Mouse (Mus musculus): ENCODE measurements around the gene Zbtb48. TPM values are rescaled to one million over a fixed set of nuclear protein-coding genes. Genes with fewer than 3 reads are reported as not detected.

Zbtb48 gene
- polyA plus RNA-seq, 1 experiment from 2014 or later, result 15.3 TPM

GRCm38 (mm10) chr4:151981363-151981762 lies 46.1 kb downstream of the Zbtb48 start:
- H3K36me3 ChIP-seq, result peaks cover 64% of the 10 kb centered on the region
- ATAC-seq (ENCODE audit: low read depth), result peak; percentile 54
- peaks cover 16% of the 10 kb centered on the region for H3K4me1 ChIP-seq (replicated peaks)
- H3K4me2 ChIP-seq, result no peak overlapping the region
- no peak overlapping the region for H3K4me3 ChIP-seq
- H3K27me3 ChIP-seq, result no peaks in the 10 kb centered on the region
- H3K9me3 ChIP-seq, result no peaks in the 10 kb centered on the region
- 14% methylated on average over 5 of the region's 5 CpGs for WGBS
- peak overlapping the region; percentile 24 for H3K27ac ChIP-seq (replicated peaks)
- H3K9ac ChIP-seq, result no peak overlapping the region

DNA sequence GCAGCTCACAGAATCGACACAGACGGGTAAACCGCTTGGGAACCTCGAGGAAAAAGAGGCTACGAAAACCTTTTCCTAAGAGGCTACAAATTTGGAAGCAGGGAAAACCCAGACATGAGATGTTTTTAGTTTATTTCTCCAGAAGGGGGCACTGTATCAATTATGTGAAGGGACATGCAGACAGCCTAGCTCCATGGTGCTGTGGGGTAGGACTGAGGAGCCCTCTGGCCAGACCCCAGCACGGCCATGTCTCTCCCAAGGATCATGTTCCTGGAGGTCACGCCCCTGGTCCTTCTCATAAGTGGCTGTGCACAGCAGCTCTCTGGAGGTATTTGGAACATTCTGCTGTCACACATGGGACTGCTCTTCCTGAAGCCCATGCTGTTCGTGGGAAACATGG lies 46.8 kb downstream of the Zbtb48 start:
- Histone ChIP-seq H3K4me2 (no peak overlapping the region), H3K4me1 (replicated peaks) (peaks cover 9% of the 10 kb centered on the region), H3K27me3 (no peaks in the 10 kb centered on the region), H3K9ac (no peak overlapping the region), H3K36me3 (peaks cover 67% of the 10 kb centered on the region), H3K9me3 (no peaks in the 10 kb centered on the region), H3K27ac (replicated peaks) (no peak overlapping the region), H3K4me3 (no peak overlapping the region)
- ATAC-seq (ENCODE audit: low read depth), result no peak
- WGBS, result 82% methylated on average over 8 of the region's 8 CpGs

GRCm38 (mm10) chr4:151977748-151978147 lies 49.7 kb downstream of the Zbtb48 start:
- 37% methylated on average over 10 of the region's 10 CpGs for WGBS
- peak overlapping the region; percentile 78 for H3K27ac ChIP-seq (replicated peaks)
- H3K27me3 ChIP-seq, result no peaks in the 10 kb centered on the region
- H3K9ac ChIP-seq, result no peak overlapping the region
- H3K4me2 ChIP-seq, result no peak overlapping the region
- H3K4me3 ChIP-seq, result no peak overlapping the region
- no peaks in the 10 kb centered on the region for H3K9me3 ChIP-seq
- peaks cover 78% of the 10 kb centered on the region for H3K36me3 ChIP-seq
- peaks cover 9% of the 10 kb centered on the region for H3K4me1 ChIP-seq (replicated peaks)
- 0 out of 2 replicates have a peak, but pooled peaks have one; percentile 10 for ATAC-seq (ENCODE audit: low read depth)

DNA sequence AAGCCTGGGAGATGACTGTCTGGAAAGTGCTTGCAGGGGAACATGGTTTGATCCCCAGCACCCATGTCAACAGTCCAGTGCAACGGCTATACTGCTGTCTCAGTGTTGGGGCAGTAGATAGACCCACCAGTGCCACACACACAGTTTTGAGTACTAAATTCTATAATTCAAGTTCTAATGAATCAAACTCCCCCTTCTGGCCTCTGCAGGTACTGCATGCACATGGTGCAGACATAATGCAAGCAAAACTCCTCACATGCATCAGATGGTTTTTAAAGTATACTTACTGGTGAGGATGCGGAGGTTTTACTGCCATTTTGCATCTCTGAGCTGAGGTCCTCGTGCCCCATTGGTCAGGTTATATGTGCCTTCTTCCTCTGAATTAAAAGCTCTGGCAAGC lies 52.0 kb downstream of the Zbtb48 start:
- Histone ChIP-seq H3K4me1 (replicated peaks) (peaks cover 4% of the 10 kb centered on the region), H3K27me3 (no peaks in the 10 kb centered on the region), H3K4me3 (no peak overlapping the region), H3K27ac (replicated peaks) (no peak overlapping the region), H3K9me3 (no peaks in the 10 kb centered on the region), H3K9ac (no peak overlapping the region), H3K36me3 (peaks cover 73% of the 10 kb centered on the region), H3K4me2 (no peak overlapping the region)
- no peak for ATAC-seq (ENCODE audit: low read depth)
- 88% methylated on average over 3 of the region's 3 CpGs for WGBS

DNA sequence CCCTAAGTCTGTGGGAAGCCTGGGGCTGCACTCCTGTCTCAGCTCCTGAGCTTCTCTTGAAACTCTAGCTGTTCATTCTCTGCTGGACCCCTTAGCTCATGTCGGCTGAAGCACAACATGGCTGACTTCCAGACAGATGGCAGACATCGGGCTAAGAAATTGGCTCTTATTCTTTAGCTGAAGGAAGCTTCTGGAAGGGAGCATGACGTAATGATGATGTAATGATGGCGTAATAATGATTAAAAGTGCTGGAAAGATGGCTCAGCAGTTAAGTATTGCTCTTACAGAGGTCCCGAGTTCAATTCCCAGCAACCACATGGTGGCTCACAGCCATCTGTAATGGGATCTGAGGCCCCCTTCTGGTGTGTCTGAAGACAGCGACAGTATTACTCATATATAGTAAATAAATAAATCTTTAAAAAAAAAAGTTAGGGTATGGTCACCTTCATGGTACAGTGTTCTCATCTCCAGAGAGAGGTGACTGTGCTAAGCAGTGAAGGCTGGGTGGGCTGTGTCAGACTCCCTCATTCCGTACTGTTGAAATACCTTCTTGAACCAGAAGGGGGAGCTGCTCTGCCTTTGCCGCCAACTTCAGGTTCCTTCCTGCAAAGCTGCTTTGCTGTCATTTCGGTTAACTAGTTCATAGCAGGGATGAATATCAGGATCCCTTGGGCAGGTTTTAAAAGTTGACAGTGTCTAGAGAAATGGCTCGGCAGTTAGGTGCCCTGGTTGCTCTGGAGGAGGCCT lies 55.1 kb downstream of the Zbtb48 start:
- no peak overlapping the region for H3K27ac ChIP-seq (replicated peaks)
- H3K4me1 ChIP-seq (replicated peaks), result peaks cover 16% of the 10 kb centered on the region
- H3K4me3 ChIP-seq, result no peak overlapping the region
- no peak overlapping the region for H3K9ac ChIP-seq
- 73% methylated on average over 10 of the region's 10 CpGs for WGBS
- H3K27me3 ChIP-seq, result no peaks in the 10 kb centered on the region
- no peaks in the 10 kb centered on the region for H3K9me3 ChIP-seq
- no peak for ATAC-seq (ENCODE audit: low read depth)
- peaks cover 56% of the 10 kb centered on the region for H3K36me3 ChIP-seq
- no peak overlapping the region for H3K4me2 ChIP-seq

Other genes starting within 250 kb of the Zbtb48 start
- gene Camta1, start 165.8 kb downstream of the Zbtb48 start, polyA plus RNA-seq (2015; fragmentation: Nextera tagmentation; extraction: Ambion mirVana), result 165 and 175 TPM in 2 replicates
- gene Dnajc11, start 94.0 kb downstream of the Zbtb48 start, polyA plus RNA-seq (2015; fragmentation: Nextera tagmentation; extraction: Ambion mirVana), result 66.7 and 79.6 TPM in 2 replicates
- 33.6 and 33.8 TPM in 2 replicates for gene Thap3, start 38.7 kb downstream of the Zbtb48 start, polyA plus RNA-seq (2015; fragmentation: Nextera tagmentation; extraction: Ambion mirVana)
- gene Phf13, start 31.4 kb downstream of the Zbtb48 start, polyA plus RNA-seq (2015; fragmentation: Nextera tagmentation; extraction: Ambion mirVana), result 19.1 and 20.6 TPM in 2 replicates
- 4.5 TPM in 2 replicates for gene Klhl21, start 18.9 kb downstream of the Zbtb48 start, polyA plus RNA-seq (2015; fragmentation: Nextera tagmentation; extraction: Ambion mirVana)
- gene Tas1r1, start 10.9 kb upstream of the Zbtb48 start, polyA plus RNA-seq (2015; fragmentation: Nextera tagmentation; extraction: Ambion mirVana), result 1.2 and 1.3 TPM in 2 replicates
- 26.4 and 27.1 TPM in 2 replicates for gene Nol9, start 11.7 kb upstream of the Zbtb48 start, polyA plus RNA-seq (2015; fragmentation: Nextera tagmentation; extraction: Ambion mirVana)
- 9.9 and 10.7 TPM in 2 replicates for gene Plekhg5, start 44.8 kb upstream of the Zbtb48 start, polyA plus RNA-seq (2015; fragmentation: Nextera tagmentation; extraction: Ambion mirVana)
- 0.84 and 1.8 TPM in 2 replicates for gene Tnfrsf25, start 88.3 kb upstream of the Zbtb48 start, polyA plus RNA-seq (2015; fragmentation: Nextera tagmentation; extraction: Ambion mirVana)
- gene Espn, start 124.7 kb upstream of the Zbtb48 start, polyA plus RNA-seq (2015; fragmentation: Nextera tagmentation; extraction: Ambion mirVana), result 0.21 and 0.51 TPM in 2 replicates
- 0.13 and 0.15 TPM in 2 replicates for gene Hes2, start 131.2 kb upstream of the Zbtb48 start, polyA plus RNA-seq (2015; fragmentation: Nextera tagmentation; extraction: Ambion mirVana)
- 316 and 346 TPM in 2 replicates for gene Acot7, start 150.5 kb upstream of the Zbtb48 start, polyA plus RNA-seq (2015; fragmentation: Nextera tagmentation; extraction: Ambion mirVana)
- 10.7 and 11.8 TPM in 2 replicates for gene Gpr153, start 246.6 kb upstream of the Zbtb48 start, polyA plus RNA-seq (2015; fragmentation: Nextera tagmentation; extraction: Ambion mirVana)

All from neural tube, embryonic 13.5 days (tissue).